Mouse (Mus musculus) liver, embryonic 11.5 days (tissue): ENCODE data around the gene Hes7. TPM values are rescaled to one million over a fixed set of nuclear protein-coding genes. Genes with fewer than 3 reads are reported as not detected.

Experiments used
- ATAC-seq: fragments of 200-750 bp; cut with Nextera tagmentation; replicated peaks from 2 replicates; pipeline ENCODE4 v1.8.0; 2017; ENCODE audit warnings: moderate number of reproducible peaks, mild to moderate bottlenecking, moderate TSS enrichment, moderate library complexity; ENCODE audit not compliant: low FRiP score
- DNase-seq: peaks from one replicate; pipeline ENCODE4 v3.0.0-alpha.2; 2017; ENCODE audit warnings: low spot score
- H3K27ac ChIP-seq: fragments of 300-500 bp; sonication (generic); 2 replicates; pipeline ENCODE4 v1.5.1; 2014; ENCODE audit warnings: mild to moderate bottlenecking, low read depth, low read length, control low read depth
- H3K27me3 ChIP-seq: fragments of 300-500 bp; sonication (generic); replicated peaks from 2 replicates; pipeline ENCODE4 v1.6.1; 2014; ENCODE audit warnings: low read length, mixed read lengths; ENCODE audit not compliant: control insufficient read depth, insufficient read depth
- H3K36me3 ChIP-seq: fragments of 300-500 bp; sonication (generic); 2 replicates; pipeline ENCODE4 v1.6.1; 2014; ENCODE audit warnings: mild to moderate bottlenecking, low read length, moderate library complexity, mixed read lengths; ENCODE audit not compliant: control insufficient read depth, insufficient read depth
- H3K4me1 ChIP-seq: fragments of 300-500 bp; sonication (generic); replicated peaks from 2 replicates; pipeline ENCODE4 v1.6.1; 2014; ENCODE audit warnings: low read length, mixed read lengths; ENCODE audit not compliant: control insufficient read depth, insufficient read depth
- H3K4me2 ChIP-seq: fragments of 300-500 bp; sonication (generic); 2 replicates; pipeline ENCODE4 v1.6.1; 2014; ENCODE audit warnings: mild to moderate bottlenecking, control low read depth, moderate library complexity
- H3K4me3 ChIP-seq: fragments of 300-500 bp; sonication (generic); 2 replicates; pipeline ENCODE4 v1.5.1; 2014; ENCODE audit warnings: low read depth, low read length, control low read depth
- H3K9ac ChIP-seq: fragments of 300-500 bp; sonication (generic); 2 replicates; pipeline ENCODE4 v1.6.1; 2014; ENCODE audit warnings: low read depth, low read length, control low read depth
- H3K9me3 ChIP-seq: fragments of 300-500 bp; sonication (generic); 2 replicates; pipeline ENCODE4 v1.6.1; 2016; ENCODE audit warnings: low read length, inconsistent platforms, mixed read lengths; ENCODE audit not compliant: control insufficient read depth
- WGBS: fragments of 180-500 bp; shearing (Covaris S2); extraction: QIAGEN DNeasy Blood & Tissue Kit; methylation state at CpG from one replicate; pipeline ENCODE4 v1.1.7; 2014; 5-methylcytosine and 5-hydroxymethylcytosine counted together
- polyA plus RNA-seq: library from polyadenylated mRNA; unstranded; fragments of >200 nt; fragmentation: Nextera tagmentation; extraction: Ambion mirVana; gene quantifications from 2 replicates; pipeline ENCODE4 v1.2.1, GENCODE M21; 2014

Hes7 gene
- 0.55 and 0.59 TPM in 2 replicates for polyA plus RNA-seq

- WGBS: 1% methylated on average over 27 of the region's 27 CpGs
- DNase-seq (peak; percentile 63), ATAC-seq (no peak)
- Histone ChIP-seq H3K27me3 (peaks cover 7% of the 10 kb centered on the region), H3K4me2 (peak within 1 kb of the TSS; percentile 99), H3K9ac (peak within 1 kb of the TSS; percentile 47), H3K9me3 (no peaks in the 10 kb centered on the region), H3K4me1 (peaks cover 37% of the 10 kb centered on the region), H3K27ac (no peak within 1 kb of the TSS), H3K4me3 (peak within 1 kb of the TSS; percentile 80), H3K36me3 (no peaks in the 10 kb centered on the region)
Measured at GRCm38 (mm10) chr11:69120221-69121000, at the start of gene Hes7. TSS of gene Hes7 (plus strand) at chr11:69120404.

GRCm38 (mm10) chr11:69070590-69071222 lies 49.5 kb upstream of the Hes7 start, which contains the start of gene Tmem107:
TSS of gene Tmem107 (plus strand) at chr11:69070806.
- H3K4me3 ChIP-seq: peak within 1 kb of the TSS; percentile 70
- ATAC-seq (peak; percentile 82), DNase-seq (peak; percentile 91)
- H3K4me2 ChIP-seq: peak within 1 kb of the TSS; percentile 90
- peaks cover 40% of the 10 kb centered on the region for H3K4me1 ChIP-seq
- peak within 1 kb of the TSS; percentile 68 for H3K27ac ChIP-seq
- no peaks in the 10 kb centered on the region for H3K36me3 ChIP-seq
- H3K9me3 ChIP-seq: no peaks in the 10 kb centered on the region
- WGBS: under 1% methylated on average over 47 of the region's 47 CpGs
- H3K27me3 ChIP-seq: no peaks in the 10 kb centered on the region
- peak within 1 kb of the TSS; percentile 81 for H3K9ac ChIP-seq

- no peak for ATAC-seq
- H3K4me3 ChIP-seq: peak overlapping the region; percentile 70
- peak overlapping the region; percentile 69 for H3K9ac ChIP-seq
- no peak for DNase-seq
- H3K4me2 ChIP-seq: peak overlapping the region; percentile 90
- H3K27me3 ChIP-seq: no peaks in the 10 kb centered on the region
- no peaks in the 10 kb centered on the region for H3K36me3 ChIP-seq
- H3K4me1 ChIP-seq: peaks cover 37% of the 10 kb centered on the region
- H3K9me3 ChIP-seq: no peaks in the 10 kb centered on the region
- WGBS: 29% methylated on average over 9 of the region's 9 CpGs
- H3K27ac ChIP-seq: peak overlapping the region; percentile 68
Measured at GRCm38 (mm10) chr11:69071262-69071661, 48.9 kb upstream of the Hes7 start.

GRCm38 (mm10) chr11:69072234-69072633 lies 48.0 kb upstream of the Hes7 start:
- Histone ChIP-seq H3K9ac (peak overlapping the region; percentile 27; the same call in 1 of the 2 replicates), H3K27me3 (no peaks in the 10 kb centered on the region), H3K4me2 (peak overlapping the region; percentile 90), H3K36me3 (no peaks in the 10 kb centered on the region), H3K27ac (no peak overlapping the region; the same call in 1 of the 2 replicates), H3K4me3 (peak overlapping the region; percentile 33; the same call in 1 of the 2 replicates), H3K4me1 (peaks cover 29% of the 10 kb centered on the region), H3K9me3 (no peaks in the 10 kb centered on the region)
- DNase-seq (no peak), ATAC-seq (no peak)
- WGBS: 83% methylated on average over 11 of the region's 11 CpGs

GRCm38 (mm10) chr11:69072666-69073064 lies 47.5 kb upstream of the Hes7 start:
- WGBS: 18% methylated on average over 9 of the region's 9 CpGs
- peaks cover 25% of the 10 kb centered on the region for H3K4me1 ChIP-seq

GRCm38 (mm10) chr11:69073065-69073888 lies 46.9 kb upstream of the Hes7 start:
- peak overlapping the region; percentile 67 for H3K9ac ChIP-seq
- no peaks in the 10 kb centered on the region for H3K27me3 ChIP-seq
- ATAC-seq (peak; percentile 81), DNase-seq (peak; percentile 70)
- peaks cover 24% of the 10 kb centered on the region for H3K4me1 ChIP-seq
- H3K4me3 ChIP-seq: peak overlapping the region; percentile 33
- peak overlapping the region; percentile 95 for H3K27ac ChIP-seq
- H3K4me2 ChIP-seq: peak overlapping the region; percentile 90
- no peaks in the 10 kb centered on the region for H3K36me3 ChIP-seq
- WGBS: under 1% methylated on average over 14 of the region's 14 CpGs
- no peaks in the 10 kb centered on the region for H3K9me3 ChIP-seq

More at GRCm38 (mm10) chr11:69072666-69073064, 47.5 kb upstream of the Hes7 start:
- no peak for ATAC-seq
- peak overlapping the region; percentile 67 for H3K9ac ChIP-seq
- H3K4me2 ChIP-seq: peak overlapping the region; percentile 90
- no peaks in the 10 kb centered on the region for H3K36me3 ChIP-seq
- no peaks in the 10 kb centered on the region for H3K9me3 ChIP-seq
- peak overlapping the region; percentile 33 for H3K4me3 ChIP-seq
- no peaks in the 10 kb centered on the region for H3K27me3 ChIP-seq
- peak overlapping the region; percentile 95 for H3K27ac ChIP-seq
- no peak for DNase-seq

- 40% methylated on average over 6 of the region's 6 CpGs for WGBS
- no peaks in the 10 kb centered on the region for H3K36me3 ChIP-seq
- no peaks in the 10 kb centered on the region for H3K27me3 ChIP-seq
- H3K4me3 ChIP-seq: no peak overlapping the region
- ATAC-seq (no peak), DNase-seq (no peak)
- peaks cover 24% of the 10 kb centered on the region for H3K4me1 ChIP-seq
- peak overlapping the region; percentile 27; the same call in 1 of the 2 replicates for H3K4me2 ChIP-seq
- H3K27ac ChIP-seq: peak overlapping the region; percentile 95
- no peaks in the 10 kb centered on the region for H3K9me3 ChIP-seq
- H3K9ac ChIP-seq: no peak overlapping the region; the same call in 1 of the 2 replicates
Measured at GRCm38 (mm10) chr11:69073951-69074775, 46.0 kb upstream of the Hes7 start.

GRCm38 (mm10) chr11:69074776-69075069 lies 45.5 kb upstream of the Hes7 start:
- Histone ChIP-seq H3K9me3 (no peaks in the 10 kb centered on the region), H3K4me1 (peaks cover 22% of the 10 kb centered on the region), H3K36me3 (no peaks in the 10 kb centered on the region), H3K9ac (no peak overlapping the region), H3K4me2 (no peak overlapping the region), H3K27ac (peak overlapping the region; percentile 95; the same call in 1 of the 2 replicates), H3K27me3 (no peaks in the 10 kb centered on the region), H3K4me3 (no peak overlapping the region)
- ATAC-seq (no peak), DNase-seq (no peak)
- 37% methylated on average over 2 of the region's 2 CpGs for WGBS
